Mouse (Mus musculus): ENCODE data around the gene Fbxl8. TPM values are rescaled to one million over a fixed set of nuclear protein-coding genes. Genes with fewer than 3 reads are reported as not detected.

Gene Fbxl8
- total and polyA plus RNA-seq, 3 experiments: 5.2 to 10.5 (median 5.9) TPM

GRCm38 (mm10) chr8:105295895-105296573 is 31.6 kb downstream of the Fbxl8 start, which contains the start of gene Exoc3l:
TSS of gene Exoc3l (minus strand) at chr8:105296101.
- Histone ChIP-seq H3K79me2 (replicated peaks; ENCODE audit: control insufficient read depth, extremely low read depth, insufficient read depth, poor library complexity, severe bottlenecking) (peaks cover 26% of the 10 kb centered on the region), H3K9me3 (replicated peaks; ENCODE audit: low read length) (no peaks in the 10 kb centered on the region), H3K9ac (ENCODE audit: insufficient read depth, low read depth) (peak within 1 kb of the TSS; percentile 45), H3K27ac (ENCODE audit: insufficient read depth, low read depth) (peak within 1 kb of the TSS; percentile 65), H3K4me3 (replicated peaks in 1 of 3; ENCODE audit: low read depth in 2 of 3, low read length in 2 of 3, poor library complexity in 1 of 3) (peak within 1 kb of the TSS; percentile 82 to 96 (median 89)), H3K36me3 (replicated peaks in 1 of 2; ENCODE audit: control insufficient read depth in 1 of 2, insufficient read depth in 1 of 2, low read length in 1 of 2) (peaks cover 11 to 38% of the 10 kb centered on the region in 2 experiments), H3K4me2 (ENCODE audit: insufficient read depth, low read depth, poor library complexity, severe bottlenecking) (peak within 1 kb of the TSS; percentile 88), H3K27me3 (replicated peaks) (no peaks in the 10 kb centered on the region), H3K4me1 (ENCODE audit: control insufficient read depth in 1 of 2, insufficient read depth in 2 of 2) (peaks cover 8 to 47% of the 10 kb centered on the region in 2 experiments)
- DNase-seq (ENCODE audit: extremely low read depth): peak; percentile 60
- in situ Hi-C loops (cut with MboI; ENCODE audit: low pct_ligation_motif_present, low pct_unique_long_range_greater_than_20kb, low sequenced_read_pairs) (no loop called here), dilution Hi-C loops (cut with MboI; ENCODE audit: extremely low pct_ligation_motif_present, extremely low pct_unique_long_range_greater_than_20kb, low sequenced_read_pairs) (no loop called here)
- peak; percentile 36 for TF ChIP-seq ZMIZ1 (IDR thresholded peaks at IDR 0.05; ENCODE audit: low read depth, low read length)
- TF ChIP-seq MAX (IDR thresholded peaks at IDR 0.05; ENCODE audit: low read length): peak; percentile 49; the same call in 1 of the 2 replicates
- no peak for TF ChIP-seq SIN3A (IDR thresholded peaks at IDR 0.05; ENCODE audit: low read length)
- peak; percentile 44 for TF ChIP-seq EP300 (IDR thresholded peaks at IDR 0.05; ENCODE audit: low read length)
- TF ChIP-seq E2F4 (IDR thresholded peaks at IDR 0.05; ENCODE audit: insufficient replicate concordance, low read depth, low read length): no peak
- TF ChIP-seq NRF1 (IDR thresholded peaks at IDR 0.05; ENCODE audit: low read depth, low read length): 0 out of 2 replicates have a peak, but pooled peaks have one; percentile 8
- peak; percentile 35 for TF ChIP-seq TCF12 (IDR thresholded peaks at IDR 0.05; ENCODE audit: low read depth, low read length)
- no peak for TF ChIP-seq ETS1 (conservative IDR thresholded peaks at IDR 0.05; ENCODE audit: low read depth, low read length)
- TF ChIP-seq MXI1 (IDR thresholded peaks at IDR 0.05; ENCODE audit: low read depth, low read length): 0 out of 2 replicates have a peak, but pooled peaks have one; percentile 39
- no peak for TF ChIP-seq USF1 (IDR thresholded peaks at IDR 0.05; ENCODE audit: low read depth, low read length)
- no peak for TF ChIP-seq SMC3 (IDR thresholded peaks at IDR 0.05; ENCODE audit: low read depth, low read length)
- 0 out of 2 replicates have a peak, but pooled peaks have one; percentile 29 for TF ChIP-seq MYC (IDR thresholded peaks at IDR 0.05; ENCODE audit: low read depth, low read length)
- TF ChIP-seq TBP (conservative IDR thresholded peaks at IDR 0.05; ENCODE audit: low read depth, low read length): peak; percentile 54; the same call in 1 of the 2 replicates

GRCm38 (mm10) chr8:105297511-105298192 is 33.2 kb downstream of the Fbxl8 start, which contains the start of gene E2f4:
TSS of gene E2f4 (plus strand) at chr8:105297663.
- H3K4me1 ChIP-seq (ENCODE audit: control insufficient read depth in 1 of 2, insufficient read depth in 2 of 2): peaks cover 10 to 59% of the 10 kb centered on the region in 2 experiments
- no peaks in the 10 kb centered on the region for H3K27me3 ChIP-seq (replicated peaks)
- peaks cover 26% of the 10 kb centered on the region for H3K79me2 ChIP-seq (replicated peaks; ENCODE audit: control insufficient read depth, extremely low read depth, insufficient read depth, poor library complexity, severe bottlenecking)
- peak within 1 kb of the TSS; percentile 94 for H3K9ac ChIP-seq (ENCODE audit: insufficient read depth, low read depth)
- H3K9me3 ChIP-seq (replicated peaks; ENCODE audit: low read length): no peaks in the 10 kb centered on the region
- in situ Hi-C loops (cut with MboI; ENCODE audit: low pct_ligation_motif_present, low pct_unique_long_range_greater_than_20kb, low sequenced_read_pairs) (no loop called here), dilution Hi-C loops (cut with MboI; ENCODE audit: extremely low pct_ligation_motif_present, extremely low pct_unique_long_range_greater_than_20kb, low sequenced_read_pairs) (no loop called here)
- DNase-seq (ENCODE audit: extremely low read depth): peak; percentile 93
- H3K4me3 ChIP-seq (replicated peaks in 1 of 3; ENCODE audit: low read depth in 2 of 3, low read length in 2 of 3, poor library complexity in 1 of 3): peak within 1 kb of the TSS; percentile 82 to 96 (median 89)
- peak within 1 kb of the TSS; percentile 50 for H3K27ac ChIP-seq (ENCODE audit: insufficient read depth, low read depth)
- peaks cover 25 to 47% of the 10 kb centered on the region in 2 experiments for H3K36me3 ChIP-seq (replicated peaks in 1 of 2; ENCODE audit: control insufficient read depth in 1 of 2, insufficient read depth in 1 of 2, low read length in 1 of 2)
- peak within 1 kb of the TSS; percentile 88 for H3K4me2 ChIP-seq (ENCODE audit: insufficient read depth, low read depth, poor library complexity, severe bottlenecking)
- TF ChIP-seq ETS1 (conservative IDR thresholded peaks at IDR 0.05; ENCODE audit: low read depth, low read length) (peak; percentile 48), ELF1 (IDR thresholded peaks at IDR 0.05; ENCODE audit: low read depth, low read length) (peak; percentile 99), MAX (IDR thresholded peaks at IDR 0.05; ENCODE audit: low read length) (no peak), HCFC1 (IDR thresholded peaks at IDR 0.05; ENCODE audit: low read depth, low read length) (peak; percentile 87), POLR2A (IDR thresholded peaks at IDR 0.05; ENCODE audit: low read depth, low read length) (peak; percentile 85), MEF2A (IDR thresholded peaks at IDR 0.05; ENCODE audit: borderline replicate concordance, low read depth, low read length) (peak; percentile 67), E2F4 (IDR thresholded peaks at IDR 0.05; ENCODE audit: insufficient replicate concordance, low read depth, low read length) (no peak), ZNF384 (IDR thresholded peaks at IDR 0.05; ENCODE audit: low read depth, low read length) (no peak), CHD1 (IDR thresholded peaks at IDR 0.05; ENCODE audit: low read depth, low read length) (no peak), TBP (conservative IDR thresholded peaks at IDR 0.05; ENCODE audit: low read depth, low read length) (0 out of 2 replicates have a peak, but pooled peaks have one; percentile 27), CHD2 (IDR thresholded peaks at IDR 0.05; ENCODE audit: low read length) (no peak; the same call in 1 of the 2 replicates), IRF4 (IDR thresholded peaks at IDR 0.05; ENCODE audit: low read depth, low read length) (peak; percentile 57; the same call in 1 of the 2 replicates), POLR2AphosphoS2 (IDR thresholded peaks at IDR 0.05; ENCODE audit: low read depth, low read length) (peak; percentile 66; the same call in 1 of the 2 replicates), CTCF (conservative IDR thresholded peaks at IDR 0.05 in 1 of 2, IDR thresholded peaks at IDR 0.05 in 1 of 2; ENCODE audit: low read depth in 2 of 2, low read length in 2 of 2) (no peak), EP300 (IDR thresholded peaks at IDR 0.05; ENCODE audit: low read length) (no peak), PAX5 (IDR thresholded peaks at IDR 0.05; ENCODE audit: low read length) (no peak), RCOR1 (conservative IDR thresholded peaks at IDR 0.05; ENCODE audit: low read depth, low read length) (no peak), NELFE (IDR thresholded peaks at IDR 0.05; ENCODE audit: low read depth, low read length) (peak; percentile 77), TCF12 (IDR thresholded peaks at IDR 0.05; ENCODE audit: low read depth, low read length) (peak; percentile 81), MYC (IDR thresholded peaks at IDR 0.05; ENCODE audit: low read depth, low read length) (peak; percentile 52; the same call in 1 of the 2 replicates), BHLHE40 (IDR thresholded peaks at IDR 0.05; ENCODE audit: low read depth, low read length) (no peak), USF2 (conservative IDR thresholded peaks at IDR 0.05; ENCODE audit: low read depth, low read length) (no peak), MAZ (IDR thresholded peaks at IDR 0.05; ENCODE audit: low read depth, low read length) (no peak)

Data from CH12.LX (cell line).